Mouse (Mus musculus) olfactory bulb, adult 2 months (tissue): ENCODE results near the gene Noa1. TPM values are rescaled to one million over a fixed set of nuclear protein-coding genes. Genes with fewer than 3 reads are reported as not detected.
A peak's percentile ranks its signal among the peaks of the same experiment; 100 is the strongest.

ENCODE experiments used
- H3K27ac ChIP-seq: fragments of 200-500 bp; 2 replicates; pipeline ENCODE4 v1.5.1; 2012; ENCODE audit warnings: low read depth, low read length; ENCODE audit not compliant: insufficient read depth
- H3K4me1 ChIP-seq: fragments of 200-500 bp; 2 replicates; pipeline ENCODE4 v1.6.1; 2012; ENCODE audit warnings: low read length; ENCODE audit not compliant: control insufficient read depth, insufficient read depth
- H3K4me3 ChIP-seq: fragments of 200-500 bp; 2 replicates; pipeline ENCODE4 v1.5.1; 2012; ENCODE audit warnings: mild to moderate bottlenecking, low read depth, low read length, moderate library complexity; ENCODE audit not compliant: insufficient read depth
- CTCF ChIP-seq: fragments of 200-500 bp; IDR thresholded peaks from 2 replicates; pipeline ENCODE4 v1.5.1; 2012; ENCODE audit warnings: low read depth, mild to moderate bottlenecking, low read length, moderate library complexity; ENCODE audit not compliant: insufficient read depth
- POLR2A ChIP-seq: fragments of 200-500 bp; IDR thresholded peaks from 2 replicates; pipeline ENCODE4 v1.6.1; 2012; ENCODE audit warnings: mild to moderate bottlenecking, low read depth, low read length, moderate library complexity; ENCODE audit not compliant: insufficient read depth
- WGBS: fragments of 180-500 bp; shearing (Covaris S2); methylation state at CpG from one replicate; pipeline ENCODE4 v1.1.7; 2018; 5-methylcytosine and 5-hydroxymethylcytosine counted together
- polyA plus RNA-seq: library from polyadenylated mRNA; stranded (reverse); fragments of >200 nt; gene quantifications from 2 replicates; pipeline ENCODE4 v1.2.4, GENCODE M21; 2012; ENCODE audit warnings: low replicate concordance; ENCODE audit not compliant: missing spikeins, insufficient read depth, insufficient read length

The Noa1 gene
- polyA plus RNA-seq, 1 experiment: not detected

DNA sequence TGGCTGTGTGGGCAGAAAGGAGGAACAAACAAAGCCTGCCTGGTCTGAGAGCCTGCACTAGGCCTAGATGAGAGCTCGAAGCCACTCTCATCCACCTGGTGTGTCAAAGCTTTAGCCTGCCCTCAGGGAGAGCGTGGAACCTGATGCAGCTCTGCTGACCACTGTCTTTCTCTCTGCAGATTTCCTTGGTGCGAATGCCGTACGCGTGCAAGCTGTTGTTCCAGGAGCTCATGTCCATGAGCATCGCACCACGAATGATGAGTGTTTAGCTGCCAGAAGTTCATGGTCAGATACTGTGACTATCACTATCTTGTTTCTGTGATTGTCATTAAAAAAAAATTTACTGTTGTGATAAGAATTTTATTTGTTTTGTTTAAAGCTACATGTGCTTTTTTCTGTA, 39.0 kb upstream of the Noa1 start:
- Histone ChIP-seq H3K4me3 (no peak overlapping the region), H3K27ac (no peak overlapping the region), H3K4me1 (no peaks in the 10 kb centered on the region)
- no peak for TF ChIP-seq CTCF
- TF ChIP-seq POLR2A: no peak
- WGBS: 95% methylated on average over 8 of the region's 8 CpGs

DNA sequence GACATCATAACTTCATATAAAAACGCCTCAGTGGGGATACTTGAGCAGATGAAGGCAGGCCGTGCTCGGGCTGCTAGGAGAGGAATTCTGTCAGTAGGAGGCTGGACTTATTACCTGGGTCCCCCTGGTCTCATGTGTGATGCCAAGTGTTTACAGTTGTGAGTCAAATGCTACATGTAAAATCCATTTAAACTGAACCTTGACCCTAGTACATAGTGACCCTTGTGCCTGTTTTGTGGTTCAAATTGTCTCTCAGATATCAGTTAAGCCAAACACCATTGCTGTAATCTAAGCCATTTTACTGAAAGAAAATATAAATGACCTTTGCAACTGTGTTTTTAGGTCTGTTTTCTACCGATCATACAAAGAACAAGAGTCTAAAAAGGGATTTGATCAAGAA, 30.1 kb upstream of the Noa1 start:
- WGBS: 88% methylated on average over 4 of the region's 4 CpGs

DNA sequence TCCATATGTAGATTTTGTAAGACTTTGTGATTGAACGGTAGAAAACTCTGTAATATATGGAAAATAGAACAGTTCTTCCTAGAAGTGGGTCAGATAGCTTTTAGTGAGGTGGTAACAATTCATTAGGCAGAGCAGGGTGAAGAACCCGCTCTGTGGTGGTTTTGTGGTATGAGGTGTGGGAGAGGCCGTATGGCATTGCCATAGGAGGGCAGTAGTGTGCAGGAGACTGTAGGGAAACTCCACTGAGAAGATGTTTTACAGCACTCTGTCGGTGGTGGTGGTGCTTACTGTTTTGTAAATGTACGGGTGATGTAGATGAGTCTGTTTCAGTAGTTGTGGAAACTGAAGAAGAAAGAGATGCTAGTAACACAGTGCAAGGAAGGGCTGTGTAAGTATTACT, 20.3 kb upstream of the Noa1 start:
- H3K4me3 ChIP-seq: no peak overlapping the region
- no peak overlapping the region for H3K27ac ChIP-seq
- TF ChIP-seq CTCF (no peak), POLR2A (no peak)
- WGBS: 78% methylated on average over 5 of the region's 5 CpGs
- no peaks in the 10 kb centered on the region for H3K4me1 ChIP-seq

More for the DNA sequence above, 30.1 kb upstream of the Noa1 start:
- TF ChIP-seq POLR2A (no peak), CTCF (no peak)
- no peaks in the 10 kb centered on the region for H3K4me1 ChIP-seq
- H3K4me3 ChIP-seq: no peak overlapping the region
- H3K27ac ChIP-seq: no peak overlapping the region

DNA sequence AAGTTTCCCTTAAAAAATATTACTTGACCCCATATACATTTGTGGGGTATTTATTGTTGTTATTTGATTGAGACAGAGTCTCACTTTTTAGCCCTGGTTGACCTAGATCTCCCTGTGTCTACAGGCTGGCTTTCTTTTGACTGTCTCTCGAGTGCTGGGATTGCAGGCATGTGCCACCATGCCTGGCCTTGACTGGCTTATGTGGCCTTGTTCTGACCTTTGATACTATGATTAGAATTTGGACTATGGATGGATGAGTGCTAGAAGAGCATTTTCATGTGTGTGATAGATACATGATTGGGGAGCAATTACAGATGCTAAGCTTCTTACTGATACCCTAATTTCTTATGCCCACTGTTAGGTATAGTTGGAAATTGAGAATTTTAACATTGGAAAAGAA, 15.1 kb upstream of the Noa1 start:
- TF ChIP-seq POLR2A (no peak), CTCF (no peak)
- WGBS: 80% methylated on average over 1 of the region's 1 CpGs
- H3K4me3 ChIP-seq: no peak overlapping the region
- no peaks in the 10 kb centered on the region for H3K4me1 ChIP-seq
- H3K27ac ChIP-seq: no peak overlapping the region

DNA sequence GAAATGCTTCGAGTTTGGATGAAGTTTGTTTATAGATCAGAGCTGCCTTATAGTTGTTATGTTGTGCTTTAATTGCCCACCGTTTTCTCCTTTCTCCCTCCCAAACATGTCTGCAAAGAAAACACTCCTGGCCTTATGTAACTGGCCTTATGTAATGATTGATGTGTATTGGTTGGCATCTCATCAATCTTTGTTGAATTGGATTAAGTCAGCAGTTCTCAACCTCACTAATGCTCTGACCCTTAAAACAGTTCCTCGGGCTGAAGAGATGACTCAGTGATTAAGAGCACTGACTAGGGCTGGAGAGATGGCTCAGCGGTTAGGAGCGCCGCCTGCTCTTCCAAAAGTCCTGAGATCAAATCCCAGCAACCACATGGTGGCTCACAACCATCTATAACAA, 5.1 kb upstream of the Noa1 start:
- 90% methylated on average over 6 of the region's 6 CpGs for WGBS
- TF ChIP-seq POLR2A: no peak
- no peak for TF ChIP-seq CTCF
- H3K4me3 ChIP-seq: no peak overlapping the region
- no peak overlapping the region for H3K27ac ChIP-seq
- peaks cover 2% of the 10 kb centered on the region; the same call in 1 of the 2 replicates for H3K4me1 ChIP-seq

DNA sequence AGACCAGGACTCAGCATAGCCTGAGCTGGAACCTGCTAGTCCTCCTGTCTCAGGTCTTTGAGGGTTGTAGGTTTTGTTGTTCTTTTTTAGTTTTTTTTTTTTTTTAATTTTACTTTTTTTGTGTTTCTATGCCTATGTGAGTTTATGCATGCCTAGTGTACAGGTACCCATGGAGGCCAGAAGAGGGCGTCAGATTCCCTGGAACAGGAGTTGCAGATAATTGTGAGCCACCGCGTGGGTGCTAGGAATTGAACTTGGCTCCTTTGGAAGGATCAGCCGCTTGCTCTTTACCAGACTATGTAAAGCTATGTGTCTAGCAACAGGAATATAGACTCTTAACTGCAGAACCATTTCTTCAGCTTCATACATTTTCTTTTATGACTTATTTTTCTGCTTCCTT, 4.3 kb upstream of the Noa1 start:
- Histone ChIP-seq H3K4me3 (no peak overlapping the region), H3K4me1 (peaks cover 2% of the 10 kb centered on the region; the same call in 1 of the 2 replicates), H3K27ac (no peak overlapping the region)
- WGBS: 96% methylated on average over 4 of the region's 4 CpGs
- TF ChIP-seq POLR2A: no peak
- TF ChIP-seq CTCF: no peak

DNA sequence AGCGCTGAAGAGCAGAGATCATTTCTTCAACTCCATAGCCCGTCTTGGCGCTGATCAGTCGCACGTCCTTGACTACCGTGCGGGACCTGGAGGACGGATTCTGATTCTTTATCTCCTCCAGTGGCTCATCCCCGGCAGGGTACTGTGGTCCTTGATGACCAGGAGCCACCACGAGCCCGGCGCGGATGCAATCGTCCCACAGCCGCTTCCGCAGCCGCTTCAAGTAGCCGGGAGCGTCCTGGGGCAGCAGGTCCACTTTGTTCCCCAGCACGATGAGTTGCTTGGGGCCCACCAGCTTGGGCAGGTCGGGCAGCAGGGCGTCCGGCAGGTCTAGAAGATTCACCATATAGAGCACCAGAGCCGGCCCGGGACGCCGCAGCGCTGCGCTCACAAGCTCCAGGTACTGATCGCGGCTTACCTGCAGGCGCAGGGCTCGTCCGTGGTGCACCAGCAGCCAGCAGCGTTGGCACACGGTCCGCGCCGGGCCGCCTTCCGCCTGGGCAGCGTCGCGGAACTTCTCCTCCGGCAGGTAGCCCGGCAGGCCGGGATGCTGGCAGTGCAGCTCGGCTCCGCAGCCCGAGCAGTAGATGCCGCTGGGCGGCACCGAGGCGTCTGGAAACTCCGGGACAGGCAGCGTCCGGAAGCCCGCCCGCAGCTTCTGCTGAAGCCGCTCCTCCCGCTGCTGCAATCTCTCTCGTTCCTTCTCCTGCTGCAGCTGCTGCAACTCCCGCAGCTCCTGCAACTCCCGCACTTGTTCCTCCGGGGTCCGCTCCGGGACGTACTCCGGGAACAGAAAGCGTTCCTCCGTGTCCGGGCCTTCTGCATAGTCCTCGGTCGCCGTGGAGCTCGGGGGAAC, 605 bp downstream of the Noa1 start:
- peak overlapping the region; percentile 72 for H3K4me3 ChIP-seq
- H3K27ac ChIP-seq: no peak overlapping the region
- WGBS: under 1% methylated on average over 76 of the region's 76 CpGs
- TF ChIP-seq POLR2A: no peak
- peaks cover 6% of the 10 kb centered on the region for H3K4me1 ChIP-seq

DNA sequence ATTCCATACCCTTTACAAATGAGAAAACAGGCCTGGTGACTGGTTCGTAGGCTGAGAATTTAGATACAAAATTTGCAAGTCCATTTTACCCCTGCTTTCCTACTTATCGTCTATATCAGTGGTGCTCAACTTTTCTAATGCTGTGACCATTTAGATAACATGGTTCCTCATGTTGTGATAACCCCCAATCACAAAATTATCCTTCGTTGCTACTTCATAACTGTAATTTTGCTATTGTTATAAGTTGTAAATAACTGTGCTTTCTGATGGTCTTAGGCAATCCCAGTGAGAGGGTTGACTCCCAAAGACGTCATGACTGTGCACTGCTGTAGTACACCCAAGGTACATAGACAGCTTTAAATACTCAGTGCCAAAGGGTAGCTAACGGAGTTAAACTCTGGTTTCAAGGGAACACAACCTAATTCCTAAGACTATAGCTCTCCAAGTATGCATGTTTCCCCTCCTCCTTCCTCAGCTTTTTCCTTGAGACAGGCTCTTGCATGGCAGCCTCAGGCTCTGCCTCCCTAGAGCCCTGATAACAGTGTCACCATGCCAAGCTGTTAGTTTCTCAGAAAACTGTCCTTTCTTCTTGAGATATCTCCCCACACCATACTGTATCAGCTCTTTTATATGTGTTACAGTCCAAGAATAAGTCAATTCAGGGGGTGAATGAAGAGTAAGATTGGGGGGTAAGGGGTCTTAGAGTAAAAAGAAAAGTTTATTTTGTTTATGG, 1.9 kb downstream of the Noa1 start:
- Histone ChIP-seq H3K4me3 (no peak overlapping the region), H3K27ac (no peak overlapping the region)
- WGBS: 69% methylated on average over 5 of the region's 5 CpGs

DNA sequence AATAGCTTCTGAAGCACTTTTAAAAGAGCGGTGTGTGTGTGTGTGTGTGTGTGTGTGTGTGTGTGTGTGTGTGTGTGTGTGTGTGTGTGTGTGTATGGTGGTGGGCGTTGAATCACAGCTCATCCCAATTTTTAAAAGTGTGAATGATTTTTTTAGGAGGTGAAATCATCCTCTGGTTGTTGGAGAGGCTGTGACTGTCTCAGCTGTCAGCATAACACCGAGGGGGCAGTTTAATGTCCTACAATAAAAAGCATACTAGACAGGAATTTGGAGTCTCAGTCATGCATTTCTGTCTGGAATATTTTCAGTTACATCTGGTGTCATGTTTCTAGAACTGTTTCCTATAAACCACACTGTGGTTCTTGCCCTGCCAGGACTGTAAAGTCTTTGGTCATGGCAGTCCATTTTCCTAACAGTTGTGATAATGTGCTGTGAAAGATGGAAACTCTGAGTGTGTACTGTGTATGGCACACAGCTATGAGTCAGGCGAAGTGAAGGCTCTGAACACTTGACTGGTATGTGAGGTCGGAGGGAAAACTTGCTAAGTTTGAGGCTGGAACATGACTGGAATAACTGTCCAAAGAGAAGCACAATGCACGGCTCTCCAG, 8.5 kb downstream of the Noa1 start:
- TF ChIP-seq POLR2A (no peak), CTCF (no peak)
- Histone ChIP-seq H3K4me1 (no peaks in the 10 kb centered on the region), H3K4me3 (no peak overlapping the region), H3K27ac (no peak overlapping the region)
- 84% methylated on average over 6 of the region's 6 CpGs for WGBS

More for the DNA sequence above, 1.9 kb downstream of the Noa1 start:
- peaks cover 6% of the 10 kb centered on the region for H3K4me1 ChIP-seq
- TF ChIP-seq CTCF (no peak), POLR2A (no peak)
